Comparison of ENCODE assay signal across 12 mouse cellular contexts in genomic region chr7:117419041-117419440, GRCm38 (mm10). TPM values are rescaled to one million over a fixed set of nuclear protein-coding genes. Genes with fewer than 3 reads are reported as not detected.
A peak's percentile ranks its signal among the peaks of the same experiment; 100 is the strongest.
DNase-seq lines count a peak whose midpoint lies in the region; ATAC-seq and TF ChIP-seq lines count a peak whose summit lies in the region.
"Had no signal": no experiment of that assay in that cellular context is flagged by ENCODE, and none has a peak within 500 bp of the region (broad histone marks: within the 10 kb centered on the region; RNA-seq: fewer than 3 reads in every experiment).

No protein-coding gene starts in this region.

- H3K27me3 ChIP-seq in stomach, postnatal 0 days (ENCODE audit: control insufficient read depth, insufficient read depth, low read length) = no peaks in the 10 kb centered on the region
- no peaks in the 10 kb centered on the region for H3K27me3 ChIP-seq in heart, embryonic 11.5 days (ENCODE audit: control insufficient read depth, insufficient read depth, low read length)
- H3K27me3 ChIP-seq: CH12.LX; liver, embryonic 13.5 days; midbrain, embryonic 12.5 days had no signal

- peak; percentile 29 for DNase-seq in gastrocnemius, postnatal 10 days
- DNase-seq in gastrocnemius, adult 8-10 months (ENCODE audit: low spot score in 2 of 2) = no peak
- peak; percentile 35 for DNase-seq in right cerebral cortex, postnatal 14 days
- DNase-seq in right cerebral cortex, postnatal 36 days (ENCODE audit: low spot score in 2 of 2) = no peak
- DNase-seq in stomach, postnatal 0 days (ENCODE audit: low spot score) = peak; percentile 17
- no peak for DNase-seq in urinary bladder, postnatal 25 days (ENCODE audit: low spot score)
- DNase-seq: liver, embryonic 13.5 days; thymus, postnatal 25 days had no signal

- H3K9ac ChIP-seq in stomach, postnatal 0 days (ENCODE audit: low read length) = no peak overlapping the region
- no peak overlapping the region for H3K9ac ChIP-seq in heart, embryonic 11.5 days (ENCODE audit: low read depth, low read length)
- H3K9ac ChIP-seq: liver, embryonic 13.5 days; midbrain, embryonic 12.5 days had no signal

- no peak for TF ChIP-seq EP300 in stomach, postnatal 0 days (optimal IDR thresholded peaks at IDR 0.05)

- no peak overlapping the region for H3K4me2 ChIP-seq in stomach, postnatal 0 days (replicated peaks; ENCODE audit: low read depth)
- H3K4me2 ChIP-seq in heart, embryonic 11.5 days = no peak overlapping the region
- H3K4me2 ChIP-seq: liver, embryonic 13.5 days; midbrain, embryonic 12.5 days had no signal

- H3K27ac ChIP-seq in stomach, postnatal 0 days (replicated peaks) = no peak overlapping the region
- H3K27ac ChIP-seq in heart, embryonic 11.5 days (ENCODE audit: low read depth, low read length) = no peak overlapping the region
- H3K27ac ChIP-seq: liver, embryonic 13.5 days; midbrain, embryonic 12.5 days had no signal

- H3K4me3 ChIP-seq in stomach, postnatal 0 days (ENCODE audit: low read depth, low read length) = no peak overlapping the region
- H3K4me3 ChIP-seq in heart, embryonic 11.5 days (ENCODE audit: low read depth, low read length) = no peak overlapping the region
- H3K4me3 ChIP-seq: liver, embryonic 13.5 days; midbrain, embryonic 12.5 days had no signal

- no peaks in the 10 kb centered on the region for H3K9me3 ChIP-seq in stomach, postnatal 0 days (ENCODE audit: control insufficient read depth, low read length)
- no peaks in the 10 kb centered on the region for H3K9me3 ChIP-seq in heart, embryonic 11.5 days (replicated peaks; ENCODE audit: control insufficient read depth, low read length)
- H3K9me3 ChIP-seq: liver, embryonic 13.5 days; midbrain, embryonic 12.5 days had no signal

- 41% methylated on average over 5 of the region's 5 CpGs for WGBS in stomach, postnatal 0 days
- WGBS in heart, embryonic 11.5 days (ENCODE audit: insufficient replicate concordance) = 70% methylated on average over 5 of the region's 5 CpGs

- no peaks in the 10 kb centered on the region for H3K36me3 ChIP-seq in stomach, postnatal 0 days (ENCODE audit: control insufficient read depth, insufficient read depth, low read length)
- no peaks in the 10 kb centered on the region for H3K36me3 ChIP-seq in heart, embryonic 11.5 days (ENCODE audit: control insufficient read depth, insufficient read depth, low read length)
- H3K36me3 ChIP-seq: liver, embryonic 13.5 days; midbrain, embryonic 12.5 days had no signal

- no peak for TF ChIP-seq CTCF in stomach, postnatal 0 days (IDR thresholded peaks at IDR 0.05; ENCODE audit: low read depth)

- no peaks in the 10 kb centered on the region for H3K4me1 ChIP-seq in stomach, postnatal 0 days (replicated peaks; ENCODE audit: control insufficient read depth, insufficient read depth)
- peaks cover 14% of the 10 kb centered on the region for H3K4me1 ChIP-seq in heart, embryonic 11.5 days (ENCODE audit: control insufficient read depth, insufficient read depth, low read length)
- H3K4me1 ChIP-seq: liver, embryonic 13.5 days had no signal

- peak; percentile 44 for ATAC-seq in megakaryocyte progenitor cell, adult 5-6 weeks (replicated peaks; ENCODE audit: poor library complexity)
- no peak for ATAC-seq in stomach, postnatal 0 days (ENCODE audit: low FRiP score, low TSS enrichment)
- ATAC-seq in heart, embryonic 11.5 days (replicated peaks; ENCODE audit: insufficient number of reproducible peaks, low FRiP score, low TSS enrichment) = no peak

RNA-seq across cellular contexts. Expression of gene Xylt1, which starts 38.3 kb away (rescaled TPM):
- total RNA-seq in gastrocnemius, postnatal 10 days (2021) = 1 to 10 TPM; 6.9 to 8.6 TPM
- 1 to 10 TPM; 6.1 to 9.9 (median 7.3) TPM for total RNA-seq in gastrocnemius, adult 8-10 months (2022)
- 20.0 and 24.9 TPM in 2 replicates for total RNA-seq in megakaryocyte progenitor cell, adult 5-6 weeks (2015)
- total RNA-seq in megakaryocyte progenitor cell, adult 5-6 weeks (2017) = 12.0 and 17.1 TPM in 2 replicates
- polyA plus RNA-seq in stomach, postnatal 0 days (2015; fragmentation: Nextera tagmentation; extraction: Ambion mirVana) = 0.36 TPM in 2 replicates
- 1.5 and 1.8 TPM in 2 replicates for polyA plus RNA-seq in heart, embryonic 11.5 days (2014; fragmentation: Nextera tagmentation; extraction: Ambion mirVana)

Comparison
In these comparisons a context has a peak if more than half of its experiments do, and no peak if none do; other contexts are left out.
1. DNase-seq: peak in gastrocnemius, postnatal 10 days (single experiment), right cerebral cortex, postnatal 14 days (single experiment) and stomach, postnatal 0 days (single experiment); none in gastrocnemius, adult 8-10 months (0 of 2), right cerebral cortex, postnatal 36 days (0 of 2) and urinary bladder, postnatal 25 days (single experiment).